Comparison of ENCODE assay signal across 13 mouse cellular contexts in genomic region chr7:19695213-19695594, GRCm38 (mm10). TPM values are rescaled to one million over a fixed set of nuclear protein-coding genes. Genes with fewer than 3 reads are reported as not detected.
DNase-seq lines count a peak whose midpoint lies in the region; ATAC-seq lines count a peak whose summit lies in the region.
"Had no signal": no experiment of that assay in that cellular context is flagged by ENCODE, and none has a peak within 500 bp of the region (broad histone marks: within the 10 kb centered on the region; RNA-seq: fewer than 3 reads in every experiment).

No protein-coding gene starts in this region.

- peaks cover 74% of the 10 kb centered on the region for H3K4me1 ChIP-seq in heart, embryonic 13.5 days
- H3K4me1 ChIP-seq in lung, embryonic 16.5 days (replicated peaks; ENCODE audit: control insufficient read depth, insufficient read depth, low read length), result peaks cover 40% of the 10 kb centered on the region
- H3K4me1 ChIP-seq in intestine, embryonic 16.5 days (ENCODE audit: control insufficient read depth, insufficient read depth, low read length), result peaks cover 51% of the 10 kb centered on the region
- H3K4me1 ChIP-seq in stomach, embryonic 15.5 days, result peaks cover 40% of the 10 kb centered on the region

- no peaks in the 10 kb centered on the region for H3K27me3 ChIP-seq in heart, embryonic 13.5 days (replicated peaks)
- H3K27me3 ChIP-seq in lung, embryonic 16.5 days (ENCODE audit: control insufficient read depth, insufficient read depth, low read depth, low read length), result no peaks in the 10 kb centered on the region
- no peaks in the 10 kb centered on the region for H3K27me3 ChIP-seq in intestine, embryonic 16.5 days (replicated peaks; ENCODE audit: control insufficient read depth, insufficient read depth, low read length)
- H3K27me3 ChIP-seq in stomach, embryonic 15.5 days (replicated peaks), result no peaks in the 10 kb centered on the region
- H3K27me3 ChIP-seq: hindbrain, embryonic 12.5 days had no signal

- peak; percentile 32; the same call in 1 of the 2 replicates for ATAC-seq in heart, embryonic 13.5 days (ENCODE audit: extremely low read depth, insufficient number of reproducible peaks, low FRiP score, low TSS enrichment)
- no peak for ATAC-seq in lung, embryonic 16.5 days (ENCODE audit: low read depth)
- no peak for ATAC-seq in intestine, embryonic 16.5 days
- ATAC-seq in stomach, embryonic 15.5 days (ENCODE audit: insufficient read depth, low FRiP score, low read depth), result no peak
- no peak for ATAC-seq in monocyte, adult 5-6 weeks (replicated peaks; ENCODE audit: insufficient number of reproducible peaks, low FRiP score, low TSS enrichment, poor library complexity, severe bottlenecking)
- ATAC-seq: forebrain, embryonic 16.5 days had no signal

- peak overlapping the region; percentile 20; the same call in 1 of the 2 replicates for H3K4me2 ChIP-seq in heart, embryonic 13.5 days
- no peak overlapping the region for H3K4me2 ChIP-seq in lung, embryonic 16.5 days (ENCODE audit: low read depth, low read length)
- H3K4me2 ChIP-seq in intestine, embryonic 16.5 days (ENCODE audit: low read depth, low read length), result no peak overlapping the region
- H3K4me2 ChIP-seq in stomach, embryonic 15.5 days, result no peak overlapping the region
- H3K4me2 ChIP-seq: hindbrain, embryonic 12.5 days had no signal

- no peaks in the 10 kb centered on the region for H3K9me3 ChIP-seq in heart, embryonic 13.5 days
- H3K9me3 ChIP-seq in lung, embryonic 16.5 days (ENCODE audit: control insufficient read depth, low read length), result peaks cover 4% of the 10 kb centered on the region; the same call in 1 of the 2 replicates
- no peaks in the 10 kb centered on the region; the same call in 1 of the 2 replicates for H3K9me3 ChIP-seq in intestine, embryonic 16.5 days (ENCODE audit: control insufficient read depth, low read length)
- no peaks in the 10 kb centered on the region for H3K9me3 ChIP-seq in stomach, embryonic 15.5 days

- no peak for DNase-seq in heart, adult 9 months (ENCODE audit: low spot score in 2 of 2)
- DNase-seq in lung, adult 18-20 months, result no peak
- DNase-seq in thymus, postnatal 10 days (ENCODE audit: low spot score in 2 of 2), result no peak
- DNase-seq: cerebellum, adult 11 months; embryo, embryonic 11 days; lung, postnatal 10 days had no signal

- 11% methylated on average over 8 of the region's 8 CpGs for WGBS in heart, embryonic 13.5 days
- 9% methylated on average over 8 of the region's 8 CpGs for WGBS in lung, embryonic 16.5 days
- WGBS in intestine, embryonic 16.5 days, result 27% methylated on average over 8 of the region's 8 CpGs
- WGBS in stomach, embryonic 15.5 days, result 20% methylated on average over 8 of the region's 8 CpGs

- no peak overlapping the region for H3K4me3 ChIP-seq in heart, embryonic 13.5 days
- H3K4me3 ChIP-seq in lung, embryonic 16.5 days (ENCODE audit: low read length), result no peak overlapping the region
- H3K4me3 ChIP-seq in intestine, embryonic 16.5 days (ENCODE audit: low read length), result no peak overlapping the region
- H3K4me3 ChIP-seq in stomach, embryonic 15.5 days (replicated peaks), result no peak overlapping the region
- H3K4me3 ChIP-seq: hindbrain, embryonic 12.5 days had no signal

- H3K36me3 ChIP-seq in heart, embryonic 13.5 days, result peaks cover 17% of the 10 kb centered on the region
- H3K36me3 ChIP-seq in lung, embryonic 16.5 days (ENCODE audit: control insufficient read depth, insufficient read depth, low read length), result peaks cover 8% of the 10 kb centered on the region
- 0 out of 2 replicates have a peak, but pooled peaks cover 4% of the 10 kb centered on the region for H3K36me3 ChIP-seq in intestine, embryonic 16.5 days (ENCODE audit: control insufficient read depth, insufficient read depth, low read length)
- H3K36me3 ChIP-seq in stomach, embryonic 15.5 days, result no peaks in the 10 kb centered on the region

- H3K9ac ChIP-seq in heart, embryonic 13.5 days, result peak overlapping the region; percentile 68; the same call in 1 of the 2 replicates
- H3K9ac ChIP-seq in lung, embryonic 16.5 days (ENCODE audit: low read length), result peak overlapping the region; percentile 4; the same call in 1 of the 2 replicates
- H3K9ac ChIP-seq in intestine, embryonic 16.5 days (ENCODE audit: low read depth, low read length), result peak overlapping the region; percentile 35; the same call in 1 of the 2 replicates
- H3K9ac ChIP-seq in stomach, embryonic 15.5 days, result no peak overlapping the region
- H3K9ac ChIP-seq: hindbrain, embryonic 12.5 days had no signal

- peak overlapping the region; percentile 92 for H3K27ac ChIP-seq in heart, embryonic 13.5 days (replicated peaks)
- H3K27ac ChIP-seq in lung, embryonic 16.5 days (ENCODE audit: low read length), result peak overlapping the region; percentile 71
- H3K27ac ChIP-seq in intestine, embryonic 16.5 days (ENCODE audit: low read length), result peak overlapping the region; percentile 75
- peak overlapping the region; percentile 54; the same call in 1 of the 2 replicates for H3K27ac ChIP-seq in stomach, embryonic 15.5 days
- H3K27ac ChIP-seq: hindbrain, embryonic 12.5 days had no signal

RNA-seq across cellular contexts. Expression of gene Apoc1, which starts 2.7 kb away (rescaled TPM):
- 8.8 and 13.9 TPM in 2 replicates for polyA plus RNA-seq in heart, embryonic 13.5 days (2015; fragmentation: Nextera tagmentation; extraction: Ambion mirVana)
- polyA plus RNA-seq in lung, embryonic 16.5 days (2015; fragmentation: Nextera tagmentation; extraction: Ambion mirVana), result 28.4 and 34.9 TPM in 2 replicates
- 39.5 and 43.2 TPM in 2 replicates for polyA plus RNA-seq in intestine, embryonic 16.5 days (2015; fragmentation: Nextera tagmentation; extraction: Ambion mirVana)
- polyA plus RNA-seq in stomach, embryonic 15.5 days (2015; fragmentation: Nextera tagmentation; extraction: Ambion mirVana), result 36.2 and 52.7 TPM in 2 replicates
- 10.9 to 16.5 TPM (median 12.4 TPM) in 3 replicates for total RNA-seq in monocyte, adult 5-6 weeks (2017)

RNA-seq across cellular contexts. Expression of gene Apoe, which starts 3.8 kb away (rescaled TPM):
- polyA plus RNA-seq in heart, embryonic 13.5 days (2015; fragmentation: Nextera tagmentation; extraction: Ambion mirVana), result 480 and 561 TPM in 2 replicates
- polyA plus RNA-seq in lung, embryonic 16.5 days (2015; fragmentation: Nextera tagmentation; extraction: Ambion mirVana), result 470 and 554 TPM in 2 replicates
- 314 and 355 TPM in 2 replicates for polyA plus RNA-seq in intestine, embryonic 16.5 days (2015; fragmentation: Nextera tagmentation; extraction: Ambion mirVana)
- 363 and 515 TPM in 2 replicates for polyA plus RNA-seq in stomach, embryonic 15.5 days (2015; fragmentation: Nextera tagmentation; extraction: Ambion mirVana)
- total RNA-seq in monocyte, adult 5-6 weeks (2017), result 4,026 to 6,646 TPM (median 6,582 TPM) in 3 replicates

RNA-seq across cellular contexts. Expression of gene Apoc4, which starts 13.9 kb away (rescaled TPM):
- 0.84 and 3.7 TPM in 2 replicates for polyA plus RNA-seq in heart, embryonic 13.5 days (2015; fragmentation: Nextera tagmentation; extraction: Ambion mirVana)
- polyA plus RNA-seq in lung, embryonic 16.5 days (2015; fragmentation: Nextera tagmentation; extraction: Ambion mirVana), result 0.34 and 6.1 TPM in 2 replicates
- 2.6 and 8.3 TPM in 2 replicates for polyA plus RNA-seq in intestine, embryonic 16.5 days (2015; fragmentation: Nextera tagmentation; extraction: Ambion mirVana)
- polyA plus RNA-seq in stomach, embryonic 15.5 days (2015; fragmentation: Nextera tagmentation; extraction: Ambion mirVana), result 8.0 and 23.5 TPM in 2 replicates
- 0.48 TPM in 1 of 3 replicates, not detected in the others for total RNA-seq in monocyte, adult 5-6 weeks (2017)
- polyA plus RNA-seq: forebrain, embryonic 16.5 days; hindbrain, embryonic 12.5 days had no signal

RNA-seq across cellular contexts. Expression of gene Gm44805, which starts 14.0 kb away (rescaled TPM):
- polyA plus RNA-seq in heart, embryonic 13.5 days (2015; fragmentation: Nextera tagmentation; extraction: Ambion mirVana), result 2.9 TPM in 1 of 2 replicates, not detected in the other
- polyA plus RNA-seq in lung, embryonic 16.5 days (2015; fragmentation: Nextera tagmentation; extraction: Ambion mirVana), result not detected in 2 replicates
- polyA plus RNA-seq in intestine, embryonic 16.5 days (2015; fragmentation: Nextera tagmentation; extraction: Ambion mirVana), result not detected in 2 replicates
- polyA plus RNA-seq in stomach, embryonic 15.5 days (2015; fragmentation: Nextera tagmentation; extraction: Ambion mirVana), result 3.1 TPM in 1 of 2 replicates, not detected in the other
- not detected in 3 replicates for total RNA-seq in monocyte, adult 5-6 weeks (2017)
- polyA plus RNA-seq: forebrain, embryonic 16.5 days; hindbrain, embryonic 12.5 days had no signal

RNA-seq across cellular contexts. Expression of gene Apoc2, which starts 17.5 kb away (rescaled TPM):
- polyA plus RNA-seq in heart, embryonic 13.5 days (2015; fragmentation: Nextera tagmentation; extraction: Ambion mirVana), result 3.6 and 22.3 TPM in 2 replicates
- polyA plus RNA-seq in lung, embryonic 16.5 days (2015; fragmentation: Nextera tagmentation; extraction: Ambion mirVana), result 3.3 and 20.9 TPM in 2 replicates
- 463 and 798 TPM in 2 replicates for polyA plus RNA-seq in intestine, embryonic 16.5 days (2015; fragmentation: Nextera tagmentation; extraction: Ambion mirVana)
- 47.3 and 98.1 TPM in 2 replicates for polyA plus RNA-seq in stomach, embryonic 15.5 days (2015; fragmentation: Nextera tagmentation; extraction: Ambion mirVana)
- 221 to 583 TPM (median 515 TPM) in 3 replicates for total RNA-seq in monocyte, adult 5-6 weeks (2017)
- polyA plus RNA-seq: forebrain, embryonic 16.5 days; hindbrain, embryonic 12.5 days had no signal
